Mouse (Mus musculus) ES-CJ7 (cell line): Measurements from ENCODE around the gene Gad1.

Experiments
- DNase-seq: peaks from one replicate; pipeline ENCODE4 v3.0.0; 2011; ENCODE audit warnings: low read depth, low spot score

Gad1 gene

DNA sequence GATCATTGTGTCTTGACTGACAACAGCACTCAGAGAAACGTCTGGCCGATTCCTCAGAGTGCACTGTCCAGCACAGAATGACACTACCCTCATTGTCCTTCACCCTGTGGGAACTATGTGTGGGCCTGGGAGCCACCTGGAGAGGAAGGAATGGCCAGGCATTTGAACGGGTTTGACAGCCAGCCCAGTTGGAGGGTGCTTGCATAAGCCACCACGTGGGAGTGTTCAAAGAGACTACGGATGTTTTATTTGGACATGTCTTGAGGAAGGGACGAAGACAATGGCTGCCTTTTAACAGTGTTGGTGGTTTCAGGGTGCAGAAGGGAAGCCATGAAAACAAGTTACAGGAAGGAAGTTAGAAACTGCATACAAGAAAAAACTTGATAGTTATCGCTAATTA, 72.9 kb downstream of the Gad1 start:
- DNase-seq = no peak

GRCm38 (mm10) chr2:70628397-70628796, 75.5 kb downstream of the Gad1 start:
- peak; percentile 51 for DNase-seq

DNA sequence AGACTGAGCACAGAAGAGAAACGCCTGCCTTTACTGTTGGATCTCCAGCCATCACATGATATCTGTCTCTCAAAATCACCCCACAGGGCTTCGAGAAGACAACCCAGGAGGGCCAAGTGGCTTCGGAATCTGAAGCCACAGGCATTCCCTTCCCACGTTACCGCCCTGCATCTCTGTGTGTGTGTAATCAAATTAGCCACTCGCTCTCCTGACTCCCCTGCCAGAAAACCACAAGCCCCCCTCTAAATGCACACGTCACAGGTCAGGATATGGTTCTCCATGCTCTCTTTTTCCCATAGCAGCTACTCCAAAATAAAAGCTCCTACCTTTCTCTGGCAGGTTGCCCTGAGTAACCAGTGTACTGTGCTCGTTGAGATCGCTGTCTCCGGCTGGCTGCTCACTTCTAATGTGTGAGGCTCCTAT, 76.5 kb downstream of the Gad1 start:
- DNase-seq = peak; percentile 84

DNA sequence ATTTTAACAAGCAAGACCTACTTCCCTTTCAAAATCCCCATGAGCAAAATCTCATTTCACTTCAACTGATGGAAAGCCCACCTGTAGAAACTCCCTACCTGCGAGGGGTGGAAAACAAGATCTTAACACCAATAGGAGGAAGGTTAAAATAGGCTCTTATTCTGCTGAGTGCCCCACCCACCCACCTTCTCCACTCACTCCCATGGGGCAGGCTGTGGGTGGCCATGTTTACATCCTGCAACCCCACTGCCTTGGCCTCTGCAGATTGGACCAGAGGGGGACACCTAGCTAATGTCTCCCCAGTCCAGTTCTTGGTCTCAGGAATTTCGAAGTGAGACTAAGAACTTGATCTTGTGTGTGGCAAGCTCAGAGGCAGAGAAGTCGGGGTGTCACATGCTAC, 77.0 kb downstream of the Gad1 start:
- DNase-seq = no peak

- peak; percentile 56 for DNase-seq
Measured at GRCm38 (mm10) chr2:70631321-70631720, 78.4 kb downstream of the Gad1 start.

DNA sequence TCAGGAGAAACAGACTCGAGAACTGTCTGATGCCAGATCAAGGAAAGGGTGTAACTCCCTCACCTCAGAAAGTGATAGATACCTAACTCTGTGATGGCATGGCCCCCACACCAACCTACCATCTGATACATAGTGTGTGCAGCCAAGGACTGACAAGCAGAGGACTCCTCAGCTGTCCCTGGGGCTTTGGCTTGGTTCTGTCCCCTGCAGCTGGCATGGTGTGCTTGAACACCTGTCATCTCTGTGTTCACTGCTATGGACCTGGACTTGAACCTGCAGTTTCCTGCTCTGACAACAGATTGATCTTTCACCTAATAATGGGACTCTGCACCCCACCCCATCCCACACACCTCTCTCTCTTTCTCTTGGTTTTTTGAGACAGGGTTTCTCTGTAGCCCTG, 79.5 kb downstream of the Gad1 start:
- no peak for DNase-seq

GRCm38 (mm10) chr2:70634028-70634690, 81.3 kb downstream of the Gad1 start:
- DNase-seq = no peak

DNA sequence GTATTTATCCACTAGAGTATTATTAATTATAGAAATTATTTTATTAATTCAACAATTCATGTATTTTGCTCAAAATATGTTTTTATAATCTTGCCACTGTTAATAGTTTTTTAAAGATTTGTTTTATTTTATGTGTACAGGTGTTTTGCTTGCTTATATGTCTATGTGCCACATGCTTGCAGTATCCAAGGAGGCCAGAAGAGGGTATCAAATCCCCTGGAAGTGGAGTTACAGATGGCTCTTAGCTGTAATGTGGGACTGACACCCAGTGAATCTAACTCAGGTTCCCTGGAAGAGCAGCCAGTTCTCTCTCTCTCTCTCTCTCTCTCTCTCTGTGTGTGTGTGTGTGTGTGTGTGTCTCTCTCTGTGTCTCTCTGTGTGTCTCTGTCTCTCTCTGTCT, 88.1 kb downstream of the Gad1 start:
- DNase-seq = peak; percentile 54

DNA sequence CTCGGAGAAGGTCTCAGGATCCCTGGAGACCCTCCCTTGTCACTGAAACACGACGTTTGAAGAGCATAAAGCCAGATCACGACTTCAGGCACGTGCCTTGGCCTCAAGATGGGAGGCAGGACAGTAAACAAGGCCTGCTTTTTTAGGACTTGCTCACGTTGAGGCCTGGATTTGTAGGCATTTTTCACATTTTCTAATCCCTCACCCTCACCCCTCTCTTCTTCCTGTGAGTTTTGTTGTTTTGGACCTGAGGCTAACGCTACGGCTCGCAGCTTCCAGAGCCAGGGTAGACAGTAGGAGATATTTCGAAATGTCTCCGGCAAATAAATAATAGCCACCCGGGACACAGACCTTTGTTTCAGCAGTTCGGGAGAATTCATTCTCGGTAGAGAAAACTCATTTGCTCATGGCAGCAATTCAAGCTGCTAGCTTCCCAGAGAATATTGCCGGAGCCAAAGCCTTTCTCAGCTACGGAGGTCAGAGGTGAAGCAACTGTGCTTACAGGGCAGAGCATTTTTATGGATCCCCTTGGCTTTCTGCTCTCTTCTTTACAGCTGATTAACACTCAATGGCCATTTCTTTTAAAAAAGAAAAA, 90.2 kb downstream of the Gad1 start:
- no peak for DNase-seq

DNA sequence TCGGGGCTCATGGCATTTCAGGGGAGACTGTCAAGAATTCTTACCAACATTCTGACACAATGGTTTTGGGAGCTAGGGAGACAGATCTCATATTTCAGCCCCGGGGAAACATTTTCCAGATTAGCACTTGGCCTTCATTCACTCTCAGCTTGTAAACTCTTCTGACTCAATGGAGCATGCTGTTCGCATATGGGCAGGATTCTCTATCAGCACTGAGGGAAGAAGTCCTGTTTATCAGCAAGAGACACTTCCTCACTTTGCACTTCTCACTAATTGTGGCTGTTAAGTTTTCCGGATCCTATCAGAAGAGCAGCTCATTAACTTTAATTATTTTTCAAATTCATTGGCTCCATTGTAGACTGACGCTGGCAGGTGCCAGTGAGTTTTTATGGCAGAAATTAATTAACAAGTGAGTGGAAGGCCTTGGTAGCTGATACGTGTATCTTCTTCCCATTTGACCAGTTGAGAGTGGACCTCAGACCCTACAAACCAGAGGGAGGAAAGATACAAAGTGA, 92.5 kb downstream of the Gad1 start:
- DNase-seq = no peak

GRCm38 (mm10) chr2:70647681-70648080, 94.8 kb downstream of the Gad1 start:
- no peak for DNase-seq

DNA sequence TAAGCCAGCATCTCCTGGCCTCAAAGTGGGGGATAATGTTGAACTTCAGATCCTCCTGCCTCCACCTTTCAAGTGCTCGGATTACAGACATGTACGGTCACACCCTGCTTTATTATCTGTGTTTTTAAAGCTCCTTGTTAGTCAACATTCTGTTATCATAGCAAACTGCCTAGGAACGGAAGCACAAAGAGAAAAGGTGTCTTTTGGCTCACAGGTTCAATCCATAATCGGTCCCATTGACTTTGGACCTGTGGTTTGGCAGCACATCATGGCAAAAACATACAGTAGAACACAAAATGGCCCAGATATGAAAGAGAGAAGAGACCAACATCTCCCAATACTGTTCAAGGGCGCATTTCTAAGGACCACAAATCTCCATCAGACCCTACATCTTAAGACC, 95.4 kb downstream of the Gad1 start:
- no peak for DNase-seq

GRCm38 (mm10) chr2:70649471-70649870, 96.6 kb downstream of the Gad1 start:
- no peak for DNase-seq
